Mouse (Mus musculus): Measurements from ENCODE around the gene Myd88. TPM values are rescaled to one million over a fixed set of nuclear protein-coding genes. Genes with fewer than 3 reads are reported as not detected.
A peak's percentile ranks its signal among the peaks of the same experiment; 100 is the strongest.

Myd88 gene
- polyA plus RNA-seq, 1 experiment from 2014 or later, result 3.8 TPM

DNA sequence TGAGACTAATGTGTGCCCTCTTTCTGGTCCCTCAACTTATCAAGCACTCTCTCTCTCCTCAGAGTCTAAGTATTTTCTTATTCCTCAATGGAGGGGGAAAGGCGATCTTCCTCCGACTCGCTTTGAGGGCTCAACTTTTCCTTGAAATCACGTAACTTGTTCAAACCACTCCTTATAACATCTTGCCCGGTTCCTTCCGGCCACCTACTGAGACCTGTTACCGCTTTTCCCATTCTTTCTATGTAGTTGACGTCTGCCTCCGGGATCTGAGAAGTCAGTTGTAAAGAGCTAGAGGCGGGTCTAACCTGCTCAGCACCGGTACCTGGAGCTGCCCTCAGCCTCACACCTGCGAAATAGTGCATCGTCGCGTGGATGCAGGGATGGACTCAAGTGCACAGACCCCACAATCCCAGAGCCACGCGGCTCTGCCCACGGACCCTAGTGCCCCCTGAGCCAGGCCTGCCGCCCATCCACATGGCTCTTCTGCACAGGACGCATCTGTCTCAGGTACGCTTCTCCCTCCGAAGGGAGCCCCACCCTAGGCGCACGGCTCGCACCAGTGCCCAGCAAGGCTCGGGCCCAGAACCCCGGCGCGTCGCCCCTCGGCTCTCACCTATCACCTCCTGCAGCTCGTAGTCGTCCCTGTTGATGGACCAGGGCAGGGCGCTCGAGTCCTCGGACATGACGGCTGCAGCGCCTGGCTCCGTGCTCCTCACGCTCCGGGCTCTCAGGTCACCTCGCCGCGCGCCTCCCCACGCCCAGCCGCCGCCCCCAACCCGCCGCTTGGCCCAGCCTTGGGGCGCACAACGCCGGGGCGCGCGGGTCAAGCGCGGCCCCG is 19.6 kb downstream of the Myd88 start:
- H3K9me3 ChIP-seq (replicated peaks), result no peaks in the 10 kb centered on the region
- WGBS, result under 1% methylated on average over 59 of the region's 59 CpGs

DNA sequence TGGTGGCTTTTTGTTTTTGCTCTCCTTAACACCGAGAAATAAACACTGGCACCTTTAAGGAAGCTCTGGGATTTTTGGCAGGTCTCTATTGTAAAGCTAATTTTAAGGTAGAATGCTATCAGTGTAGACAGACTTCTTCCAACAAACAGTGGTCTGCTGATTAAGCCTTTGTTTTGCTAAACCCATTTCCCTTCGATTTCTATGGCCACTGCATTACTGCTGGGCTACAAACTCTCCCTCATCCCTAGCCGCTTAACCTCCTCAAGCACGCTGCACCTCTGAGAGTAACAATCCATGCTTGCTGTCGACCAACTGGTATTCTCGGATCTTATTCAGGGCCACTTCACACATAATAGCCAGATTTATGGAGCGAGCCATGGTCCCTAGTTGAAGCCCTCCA is 20.3 kb downstream of the Myd88 start:
- Histone ChIP-seq H3K27ac (no peak overlapping the region), H3K4me2 (peak overlapping the region; percentile 99), H3K4me3 (peak overlapping the region; percentile 94), H3K4me1 (peaks cover 29% of the 10 kb centered on the region), H3K9me3 (replicated peaks) (no peaks in the 10 kb centered on the region), H3K9ac (peak overlapping the region; percentile 90), H3K27me3 (no peaks in the 10 kb centered on the region), H3K36me3 (ENCODE audit: poor library complexity, severe bottlenecking) (no peaks in the 10 kb centered on the region)
- no peak for ATAC-seq
- 6% methylated on average over 7 of the region's 7 CpGs for WGBS

More for the DNA sequence above, 19.6 kb downstream of the Myd88 start:
- Histone ChIP-seq H3K9ac (peak overlapping the region; percentile 90), H3K27ac (peak overlapping the region; percentile 90), H3K4me3 (peak overlapping the region; percentile 94), H3K4me1 (peaks cover 29% of the 10 kb centered on the region), H3K27me3 (no peaks in the 10 kb centered on the region), H3K4me2 (peak overlapping the region; percentile 99), H3K36me3 (ENCODE audit: poor library complexity, severe bottlenecking) (no peaks in the 10 kb centered on the region)
- ATAC-seq, result peak; percentile 48

DNA sequence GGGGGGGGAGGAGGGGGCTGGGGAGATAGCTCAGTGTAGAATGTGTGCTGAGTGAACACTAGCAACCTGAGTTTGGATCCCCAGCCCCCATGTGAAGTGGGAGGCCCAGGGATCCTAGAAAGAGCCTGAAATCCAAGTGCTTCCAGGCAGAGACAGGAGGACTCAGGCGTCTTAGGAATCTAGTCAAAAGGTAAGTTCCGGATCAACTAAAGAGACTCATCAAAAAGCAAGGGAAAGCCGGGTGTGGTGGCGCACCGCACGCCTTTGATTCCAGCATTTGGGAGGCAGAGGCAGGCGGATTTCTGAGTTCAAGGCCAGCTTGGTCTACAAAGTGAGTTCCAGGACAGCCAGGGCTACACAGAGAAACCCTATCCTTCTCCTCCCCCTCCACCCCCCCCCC is 20.8 kb downstream of the Myd88 start:
- ATAC-seq, result no peak
- H3K27me3 ChIP-seq, result no peaks in the 10 kb centered on the region
- peaks cover 31% of the 10 kb centered on the region for H3K4me1 ChIP-seq
- peak overlapping the region; percentile 99 for H3K4me2 ChIP-seq
- H3K27ac ChIP-seq, result no peak overlapping the region
- peak overlapping the region; percentile 90; the same call in 1 of the 2 replicates for H3K9ac ChIP-seq
- H3K4me3 ChIP-seq, result peak overlapping the region; percentile 94; the same call in 1 of the 2 replicates
- H3K9me3 ChIP-seq (replicated peaks), result no peaks in the 10 kb centered on the region
- 77% methylated on average over 7 of the region's 7 CpGs for WGBS
- H3K36me3 ChIP-seq (ENCODE audit: poor library complexity, severe bottlenecking), result no peaks in the 10 kb centered on the region

DNA sequence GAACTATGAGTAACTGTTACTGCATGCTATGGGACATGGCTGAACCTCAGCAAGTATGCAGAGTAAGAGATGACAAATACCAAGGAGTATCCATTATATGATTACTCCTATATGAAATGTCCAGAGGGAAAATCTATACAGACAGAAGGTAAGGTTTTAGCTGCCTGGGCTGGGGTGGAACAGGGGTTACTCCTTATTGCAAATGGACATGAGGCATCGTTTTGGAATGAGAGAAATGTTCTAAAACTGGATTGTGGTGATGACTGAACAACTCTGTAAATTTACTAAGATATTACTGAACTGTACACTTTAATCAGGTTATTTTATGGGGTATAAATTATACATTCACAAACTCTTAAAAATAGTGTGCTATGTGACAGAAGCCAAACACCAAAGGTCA is 22.3 kb downstream of the Myd88 start:
- H3K36me3 ChIP-seq (ENCODE audit: poor library complexity, severe bottlenecking), result no peaks in the 10 kb centered on the region
- peaks cover 34% of the 10 kb centered on the region for H3K4me1 ChIP-seq
- no peaks in the 10 kb centered on the region for H3K9me3 ChIP-seq (replicated peaks)
- no peak overlapping the region for H3K4me3 ChIP-seq
- no peak overlapping the region for H3K27ac ChIP-seq
- no peak overlapping the region for H3K9ac ChIP-seq
- no peak for ATAC-seq
- H3K4me2 ChIP-seq, result no peak overlapping the region
- 92% methylated on average over 1 of the region's 1 CpGs for WGBS
- H3K27me3 ChIP-seq, result no peaks in the 10 kb centered on the region

DNA sequence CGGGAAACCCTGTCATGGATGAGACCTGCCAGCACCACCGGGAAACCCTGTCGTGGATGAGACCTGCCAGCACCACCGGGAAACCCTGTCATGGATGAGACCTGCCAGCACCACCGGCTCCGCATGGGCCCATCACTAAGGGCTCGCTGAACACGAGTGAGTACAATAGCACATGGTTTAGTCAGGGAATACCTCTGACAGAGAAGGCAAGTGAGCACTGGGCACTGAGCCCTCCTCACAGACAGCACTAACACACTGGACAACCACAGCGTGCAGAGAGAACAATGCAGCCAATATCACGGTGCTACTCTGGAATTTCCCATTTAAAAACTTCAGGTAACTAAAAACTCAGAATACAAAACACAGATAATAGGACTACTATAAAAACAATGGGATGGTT is 28.1 kb downstream of the Myd88 start:
- Histone ChIP-seq H3K4me1 (peaks cover 5% of the 10 kb centered on the region; the same call in 1 of the 2 replicates), H3K4me2 (no peak overlapping the region), H3K9me3 (replicated peaks) (no peaks in the 10 kb centered on the region), H3K27me3 (no peaks in the 10 kb centered on the region), H3K4me3 (no peak overlapping the region), H3K9ac (no peak overlapping the region), H3K36me3 (ENCODE audit: poor library complexity, severe bottlenecking) (no peaks in the 10 kb centered on the region), H3K27ac (no peak overlapping the region)
- 91% methylated on average over 10 of the region's 10 CpGs for WGBS
- ATAC-seq, result no peak

DNA sequence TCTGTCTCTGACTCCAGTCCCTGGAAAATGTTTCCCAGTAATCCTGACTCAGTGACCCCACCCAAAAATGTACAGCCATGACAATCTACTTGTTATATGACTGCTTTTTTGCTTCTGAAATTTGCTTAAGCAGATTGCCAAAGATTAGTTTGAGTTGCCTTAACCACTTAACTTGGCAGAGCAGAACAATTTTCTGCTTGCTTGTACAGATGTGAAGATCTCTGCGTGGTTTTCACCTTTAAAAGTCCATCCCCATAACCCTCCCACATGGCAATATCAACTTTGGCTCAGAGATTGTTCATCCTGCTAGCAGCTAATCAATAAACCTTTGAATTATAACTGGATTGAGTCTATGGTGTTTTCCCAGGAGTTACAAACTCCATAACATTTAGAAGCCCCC is 32.1 kb downstream of the Myd88 start:
- no peak for ATAC-seq
- WGBS, result 94% methylated on average over 1 of the region's 1 CpGs
- no peaks in the 10 kb centered on the region for H3K27me3 ChIP-seq

DNA sequence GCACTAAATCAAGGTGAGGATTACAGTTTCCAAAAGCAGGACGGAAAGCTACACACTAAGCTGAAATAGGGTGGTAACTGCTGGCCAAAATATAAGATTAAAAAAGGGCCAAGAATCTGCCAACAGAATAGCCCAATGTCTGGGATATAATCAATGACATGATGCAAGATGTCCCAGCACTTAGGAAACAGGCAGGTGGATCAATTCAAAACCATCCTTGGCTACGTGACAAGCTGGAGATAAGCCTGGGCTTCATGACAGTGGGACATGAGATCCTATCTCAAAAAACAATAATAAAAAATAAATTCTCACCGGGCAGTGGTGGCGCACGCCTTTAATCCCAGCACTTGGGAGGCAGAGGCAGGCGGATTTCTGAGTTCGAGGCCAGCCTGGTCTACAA is 35.3 kb downstream of the Myd88 start:
- no peak overlapping the region for H3K4me3 ChIP-seq
- no peak overlapping the region for H3K9ac ChIP-seq
- no peaks in the 10 kb centered on the region for H3K9me3 ChIP-seq (replicated peaks)
- H3K27me3 ChIP-seq, result no peaks in the 10 kb centered on the region
- no peak for ATAC-seq
- H3K4me2 ChIP-seq, result no peak overlapping the region
- 98% methylated on average over 7 of the region's 7 CpGs for WGBS
- H3K27ac ChIP-seq, result no peak overlapping the region
- H3K36me3 ChIP-seq (ENCODE audit: poor library complexity, severe bottlenecking), result peaks cover 28% of the 10 kb centered on the region
- no peaks in the 10 kb centered on the region; the same call in 1 of the 2 replicates for H3K4me1 ChIP-seq

More for the DNA sequence above, 32.1 kb downstream of the Myd88 start:
- Histone ChIP-seq H3K4me2 (no peak overlapping the region), H3K36me3 (ENCODE audit: poor library complexity, severe bottlenecking) (no peaks in the 10 kb centered on the region), H3K27ac (no peak overlapping the region), H3K9ac (no peak overlapping the region), H3K4me3 (no peak overlapping the region), H3K9me3 (replicated peaks) (no peaks in the 10 kb centered on the region), H3K4me1 (no peaks in the 10 kb centered on the region; the same call in 1 of the 2 replicates)

DNA sequence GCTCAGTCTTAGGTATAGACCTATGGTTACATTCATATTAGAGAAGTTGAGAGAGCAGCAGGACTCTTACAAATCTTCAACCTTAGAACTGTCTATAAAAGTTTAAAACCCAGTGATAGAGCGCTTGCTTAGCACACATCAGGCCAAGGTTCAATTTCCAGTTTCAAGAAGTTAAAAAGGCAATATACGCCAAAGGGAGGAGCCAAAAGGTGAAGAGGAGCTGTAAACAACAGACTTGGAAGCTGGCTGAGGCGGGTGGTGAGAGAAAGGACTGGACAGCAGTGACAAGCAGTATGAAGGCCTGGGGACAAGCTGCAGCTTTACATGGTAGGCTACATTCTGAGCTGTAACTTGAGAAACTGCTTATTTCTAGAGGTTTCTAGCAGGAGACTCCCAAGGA is 42.6 kb downstream of the Myd88 start:
- H3K27me3 ChIP-seq, result no peaks in the 10 kb centered on the region
- H3K4me3 ChIP-seq, result no peak overlapping the region
- no peaks in the 10 kb centered on the region for H3K4me1 ChIP-seq
- 84% methylated on average over 3 of the region's 3 CpGs for WGBS
- no peak overlapping the region for H3K9ac ChIP-seq
- H3K4me2 ChIP-seq, result no peak overlapping the region
- no peak for ATAC-seq
- H3K27ac ChIP-seq, result no peak overlapping the region
- no peaks in the 10 kb centered on the region for H3K9me3 ChIP-seq (replicated peaks)
- peaks cover 29% of the 10 kb centered on the region for H3K36me3 ChIP-seq (ENCODE audit: poor library complexity, severe bottlenecking)

DNA sequence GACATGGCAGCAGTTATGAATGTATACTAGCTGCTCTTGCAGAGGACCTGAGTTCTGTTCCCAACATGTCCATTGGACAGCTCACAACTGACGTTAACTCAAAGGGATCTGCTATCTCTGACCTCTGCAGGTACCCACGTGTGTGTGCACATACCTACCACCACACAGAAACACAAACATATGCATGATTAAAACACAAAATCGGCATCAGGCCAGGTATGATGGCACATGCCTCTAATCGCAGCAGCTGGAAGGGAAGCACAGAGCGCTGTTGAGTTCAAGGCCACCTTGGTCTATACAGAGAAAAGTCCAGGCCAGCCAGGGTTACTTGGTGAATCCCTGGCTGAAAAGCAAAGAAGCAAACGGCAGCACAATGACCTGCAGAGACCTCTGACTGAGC is 43.5 kb downstream of the Myd88 start:
- ATAC-seq, result no peak
- no peak overlapping the region for H3K9ac ChIP-seq
- H3K4me1 ChIP-seq, result no peaks in the 10 kb centered on the region
- H3K9me3 ChIP-seq (replicated peaks), result no peaks in the 10 kb centered on the region
- no peak overlapping the region for H3K4me3 ChIP-seq
- H3K36me3 ChIP-seq (ENCODE audit: poor library complexity, severe bottlenecking), result peaks cover 21% of the 10 kb centered on the region
- no peak overlapping the region for H3K27ac ChIP-seq
- no peaks in the 10 kb centered on the region for H3K27me3 ChIP-seq
- WGBS, result 85% methylated on average over 6 of the region's 6 CpGs
- H3K4me2 ChIP-seq, result no peak overlapping the region

DNA sequence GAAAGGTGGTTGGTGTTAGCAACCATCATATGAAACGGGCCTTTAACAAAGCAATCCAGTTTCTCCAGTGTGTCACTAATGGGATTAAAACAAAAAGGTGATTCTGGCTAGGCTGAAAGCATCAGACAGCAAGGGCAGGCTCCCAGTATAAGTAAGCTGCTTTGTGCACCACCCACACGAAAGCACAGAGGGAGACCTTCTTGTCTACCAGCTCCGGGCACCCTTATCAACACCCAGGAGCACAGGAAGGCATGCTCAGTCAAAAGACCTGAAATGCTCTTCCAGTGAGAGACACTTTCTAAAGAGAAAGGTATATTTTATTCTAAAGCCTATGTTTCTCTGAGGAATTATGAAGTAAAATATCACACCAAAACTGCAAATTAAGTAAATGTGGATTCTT is 50.4 kb downstream of the Myd88 start:
- no peaks in the 10 kb centered on the region for H3K9me3 ChIP-seq (replicated peaks)
- WGBS, result 72% methylated on average over 3 of the region's 3 CpGs
- peaks cover 24% of the 10 kb centered on the region for H3K36me3 ChIP-seq (ENCODE audit: poor library complexity, severe bottlenecking)
- H3K4me1 ChIP-seq, result no peaks in the 10 kb centered on the region
- H3K27ac ChIP-seq, result no peak overlapping the region
- no peak overlapping the region for H3K4me2 ChIP-seq
- ATAC-seq, result no peak
- no peak overlapping the region for H3K9ac ChIP-seq
- H3K4me3 ChIP-seq, result no peak overlapping the region
- H3K27me3 ChIP-seq, result no peaks in the 10 kb centered on the region
